Mouse (Mus musculus) MEL (cell line): ENCODE measurements around the gene Esrra.

Experiments used
- CTCF ChIP-seq, 3 experiments: IDR thresholded peaks in 2 of 3; conservative IDR thresholded peaks in 1 of 3; 2 replicates each; pipeline ENCODE4 v1.5.1; 2011 to 2012; ENCODE audit warnings: low read length in 3 of 3, low read depth in 2 of 3, mild to moderate bottlenecking in 2 of 3, improper control_type of control experiment in 1 of 3, inconsistent platforms in 1 of 3, mixed read lengths in 1 of 3, moderate library complexity in 1 of 3; ENCODE audit not compliant: control insufficient read depth in 1 of 3, insufficient read depth in 1 of 3, poor library complexity in 1 of 3, severe bottlenecking in 1 of 3
- EP300 ChIP-seq, 2 experiments: IDR thresholded peaks; 2 replicates each; pipeline ENCODE4 v1.6.1; 2011; ENCODE audit warnings: improper control_type of control experiment in 2 of 2, low read length in 2 of 2, low read depth in 1 of 2, mild to moderate bottlenecking in 1 of 2
- ETS1 ChIP-seq: IDR thresholded peaks from 2 replicates; pipeline ENCODE4 v1.6.1; 2012; ENCODE audit warnings: low read depth, mild to moderate bottlenecking, inconsistent platforms, low read length, improper control_type of control experiment, moderate library complexity
- GABPA ChIP-seq: IDR thresholded peaks from 2 replicates; pipeline ENCODE4 v1.6.1; 2012; ENCODE audit warnings: low read depth, mild to moderate bottlenecking, inconsistent platforms, low read length, improper control_type of control experiment, moderate library complexity
- GATA1 ChIP-seq: IDR thresholded peaks from 2 replicates; pipeline ENCODE4 v1.6.1; 2011; ENCODE audit warnings: low read depth, low read length, improper control_type of control experiment
- HCFC1 ChIP-seq: IDR thresholded peaks from 2 replicates; pipeline ENCODE4 v1.6.1; 2012; ENCODE audit warnings: low read depth, mild to moderate bottlenecking, inconsistent platforms, low read length, improper control_type of control experiment, moderate library complexity
- KAT2A ChIP-seq: conservative IDR thresholded peaks from 2 replicates; pipeline ENCODE4 v1.6.1; 2012; ENCODE audit warnings: low read depth, low read length, improper control_type of control experiment, inconsistent platforms
- POLR2A ChIP-seq, 2 experiments: IDR thresholded peaks; 2 replicates each; pipeline ENCODE4 v1.6.1; 2011 to 2012; ENCODE audit warnings: low read length in 2 of 2, mild to moderate bottlenecking in 2 of 2, control low read depth in 1 of 2, improper control_type of control experiment in 1 of 2, low read depth in 1 of 2, moderate library complexity in 1 of 2; ENCODE audit not compliant: control insufficient read depth in 1 of 2, insufficient read depth in 1 of 2, poor library complexity in 1 of 2
- POLR2AphosphoS5 ChIP-seq: IDR thresholded peaks from 2 replicates; pipeline ENCODE4 v1.6.1; 2012; ENCODE audit warnings: low read depth, borderline replicate concordance, mild to moderate bottlenecking, inconsistent platforms, low read length, moderate library complexity, mixed read lengths
- RAD21 ChIP-seq: IDR thresholded peaks from 2 replicates; pipeline ENCODE4 v1.6.1; 2011; ENCODE audit warnings: mild to moderate bottlenecking, low read depth, low read length, improper control_type of control experiment
- RCOR1 ChIP-seq: IDR thresholded peaks from 2 replicates; pipeline ENCODE4 v1.6.1; 2012; ENCODE audit warnings: low read depth, mild to moderate bottlenecking, inconsistent platforms, low read length, improper control_type of control experiment
- USF1 ChIP-seq: IDR thresholded peaks from 2 replicates; pipeline ENCODE4 v1.6.1; 2014; ENCODE audit warnings: low read depth, mild to moderate bottlenecking, inconsistent platforms, low read length, improper control_type of control experiment, moderate library complexity
- ZC3H11A ChIP-seq: IDR thresholded peaks from 2 replicates; pipeline ENCODE4 v1.6.1; 2012; ENCODE audit warnings: low read depth, mild to moderate bottlenecking, inconsistent platforms, low read length, improper control_type of control experiment
- ZNF384 ChIP-seq: IDR thresholded peaks from 2 replicates; pipeline ENCODE4 v1.6.1; 2012; ENCODE audit warnings: low read depth, mild to moderate bottlenecking, inconsistent platforms, low read length, improper control_type of control experiment

- TF ChIP-seq CTCF (IDR thresholded peaks at IDR 0.05 in 2 of 3, conservative IDR thresholded peaks at IDR 0.05 in 1 of 3; ENCODE audit: control insufficient read depth in 1 of 3, insufficient read depth in 1 of 3, low read depth in 2 of 3, low read length in 3 of 3, poor library complexity in 1 of 3, severe bottlenecking in 1 of 3) (no peak), GABPA (no peak), RCOR1 (no peak), ETS1 (no peak), RAD21 (no peak), HCFC1 (no peak), POLR2A (IDR thresholded peaks at IDR 0.05; ENCODE audit: control insufficient read depth in 1 of 2, insufficient read depth in 1 of 2, low read depth in 1 of 2, low read length in 2 of 2, poor library complexity in 1 of 2) (no peak; a peak in 1 of 4 replicates), POLR2AphosphoS5 (no peak), USF1 (no peak), ZNF384 (no peak), KAT2A (no peak), EP300 (IDR thresholded peaks at IDR 0.05; ENCODE audit: low read depth in 1 of 2, low read length in 2 of 2) (no peak), ZC3H11A (no peak), GATA1 (no peak)
These were observed 9.2 kb downstream of the Esrra start for GRCm38 (mm10) chr19:6912205-6912970.
